Mouse (Mus musculus) lung, embryonic 16.5 days (tissue): ENCODE results near the gene Gm21985. TPM values are rescaled to one million over a fixed set of nuclear protein-coding genes. Genes with fewer than 3 reads are reported as not detected.
"Not testable (repeated sequence)": the region's sequence is repeated elsewhere in the genome, so short reads cannot be mapped to it uniquely, and the experiment has no call there.

Source experiments
- ATAC-seq: fragments of 200-750 bp; cut with Nextera tagmentation; 2 replicates; pipeline ENCODE4 v1.8.0; 2017; ENCODE audit warnings: low read depth, mild to moderate bottlenecking, moderate library complexity
- H3K27ac ChIP-seq: fragments of 300-500 bp; sonication (generic); 2 replicates; pipeline ENCODE4 v1.5.1; 2014; ENCODE audit warnings: mild to moderate bottlenecking, control low read depth, low read length
- H3K27me3 ChIP-seq: fragments of 300-500 bp; sonication (generic); 2 replicates; pipeline ENCODE4 v1.6.1; 2014; ENCODE audit warnings: low read depth, low read length, mixed read lengths; ENCODE audit not compliant: control insufficient read depth, insufficient read depth
- H3K36me3 ChIP-seq: fragments of 300-500 bp; sonication (generic); 2 replicates; pipeline ENCODE4 v1.6.1; 2014; ENCODE audit warnings: low read length; ENCODE audit not compliant: control insufficient read depth, insufficient read depth
- H3K4me1 ChIP-seq: fragments of 300-500 bp; sonication (generic); replicated peaks from 2 replicates; pipeline ENCODE4 v1.6.1; 2014; ENCODE audit warnings: low read length, mixed read lengths; ENCODE audit not compliant: control insufficient read depth, insufficient read depth
- H3K4me2 ChIP-seq: fragments of 300-500 bp; sonication (generic); 2 replicates; pipeline ENCODE4 v1.6.1; 2014; ENCODE audit warnings: low read depth, low read length, control low read depth
- H3K4me3 ChIP-seq: fragments of 300-500 bp; sonication (generic); 2 replicates; pipeline ENCODE4 v1.5.1; 2014; ENCODE audit warnings: mild to moderate bottlenecking, low read length, control low read depth
- H3K9ac ChIP-seq: fragments of 300-500 bp; sonication (generic); 2 replicates; pipeline ENCODE4 v1.6.1; 2014; ENCODE audit warnings: low read length, control low read depth
- H3K9me3 ChIP-seq: fragments of 300-500 bp; sonication (generic); 2 replicates; pipeline ENCODE4 v1.6.1; 2016; ENCODE audit warnings: low read length; ENCODE audit not compliant: control insufficient read depth
- WGBS: fragments of 180-500 bp; shearing (Covaris S2); extraction: QIAGEN DNeasy Blood & Tissue Kit; methylation state at CpG from one replicate; pipeline ENCODE4 v1.1.7; 2014; 5-methylcytosine and 5-hydroxymethylcytosine counted together
- polyA plus RNA-seq: library from polyadenylated mRNA; unstranded; fragments of >200 nt; fragmentation: Nextera tagmentation; extraction: Ambion mirVana; gene quantifications from 2 replicates; pipeline ENCODE4 v1.2.1, GENCODE M21; 2015

Gm21985 gene
- polyA plus RNA-seq, 1 experiment from 2014 or later, result not detected

DNA sequence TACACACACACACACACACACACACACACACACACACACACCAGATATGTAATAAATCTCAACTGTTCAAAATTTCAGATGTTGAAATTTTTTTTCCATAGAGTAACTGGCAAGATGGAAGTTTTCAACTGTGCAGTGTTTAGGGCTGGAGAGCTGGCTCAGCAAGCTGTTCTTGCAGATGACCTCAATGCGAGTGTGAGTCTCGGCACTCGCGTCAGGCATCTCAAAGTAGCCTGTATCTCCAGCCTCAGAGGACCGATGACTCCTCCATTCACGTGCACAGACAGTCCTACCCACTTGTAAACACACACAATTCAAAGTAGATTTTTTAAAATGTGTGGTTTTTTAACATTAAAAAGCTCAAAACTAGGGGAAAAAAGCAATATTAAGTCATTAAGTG lies 7.4 kb downstream of the Gm21985 start:
- Histone ChIP-seq H3K27me3 (no peaks in the 10 kb centered on the region), H3K9ac (no peak overlapping the region), H3K4me2 (no peak overlapping the region), H3K4me3 (no peak overlapping the region), H3K27ac (no peak overlapping the region), H3K9me3 (no peaks in the 10 kb centered on the region), H3K4me1 (no peaks in the 10 kb centered on the region), H3K36me3 (no peaks in the 10 kb centered on the region)
- no peak for ATAC-seq
- WGBS, result 86% methylated on average over 6 of the region's 6 CpGs

DNA sequence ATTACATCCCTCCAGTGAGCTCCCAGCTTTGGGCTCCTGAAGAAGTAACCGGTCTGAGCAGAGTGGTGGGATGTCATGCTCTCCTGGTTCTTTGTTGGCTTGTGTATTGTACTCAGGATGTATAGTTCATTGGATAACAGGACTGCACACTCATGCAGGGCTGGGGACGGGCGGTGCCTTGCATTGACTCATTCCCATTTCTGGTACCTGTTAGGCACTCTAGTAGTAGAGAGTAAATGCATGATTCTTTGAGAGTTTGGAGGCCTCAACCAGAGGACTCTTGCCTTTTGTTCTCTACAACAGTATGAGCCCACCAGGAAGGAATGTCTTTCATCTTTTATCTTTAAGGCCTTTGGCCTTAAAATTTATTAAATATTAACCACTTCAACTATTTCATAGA lies 10.8 kb downstream of the Gm21985 start:
- 70% methylated on average over 3 of the region's 3 CpGs for whole genome bisulfite sequencing
- 0 out of 2 replicates have a peak, but pooled peaks cover 2% of the 10 kb centered on the region for H3K4me1 ChIP-seq
- no peaks in the 10 kb centered on the region for H3K27me3 ChIP-seq
- no peak overlapping the region for H3K27ac ChIP-seq
- no peak overlapping the region for H3K9ac ChIP-seq
- no peaks in the 10 kb centered on the region for H3K9me3 ChIP-seq
- no peak overlapping the region for H3K4me2 ChIP-seq
- ATAC-seq, result no peak
- H3K36me3 ChIP-seq, result no peaks in the 10 kb centered on the region
- no peak overlapping the region for H3K4me3 ChIP-seq

DNA sequence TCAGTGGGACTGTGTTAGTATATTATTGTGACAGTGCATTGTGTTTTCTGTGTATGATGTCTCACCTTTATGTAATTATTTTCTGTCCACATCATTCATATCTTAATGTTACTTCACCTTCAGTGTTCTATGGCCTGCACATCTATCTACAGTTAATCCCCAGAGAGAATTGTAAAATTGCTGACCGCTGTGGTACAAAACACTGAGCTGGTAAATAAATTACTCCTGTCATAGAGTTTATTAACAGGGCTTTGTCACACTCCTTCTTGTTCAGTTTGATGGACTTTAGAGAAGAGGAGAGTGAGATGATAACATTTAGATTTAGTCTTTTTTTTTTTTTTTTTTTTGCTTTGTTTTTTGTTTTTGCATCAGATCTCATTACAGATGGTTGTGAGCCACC lies 16.7 kb downstream of the Gm21985 start:
- no peak overlapping the region for H3K4me2 ChIP-seq
- H3K9ac ChIP-seq, result no peak overlapping the region
- no peak for ATAC-seq
- no peak overlapping the region for H3K27ac ChIP-seq
- no peaks in the 10 kb centered on the region for H3K9me3 ChIP-seq
- 89% methylated on average over 1 of the region's 1 CpGs for WGBS
- no peaks in the 10 kb centered on the region for H3K36me3 ChIP-seq
- H3K4me1 ChIP-seq, result peaks cover 2% of the 10 kb centered on the region; the same call in 1 of the 2 replicates
- no peaks in the 10 kb centered on the region for H3K27me3 ChIP-seq
- H3K4me3 ChIP-seq, result no peak overlapping the region

DNA sequence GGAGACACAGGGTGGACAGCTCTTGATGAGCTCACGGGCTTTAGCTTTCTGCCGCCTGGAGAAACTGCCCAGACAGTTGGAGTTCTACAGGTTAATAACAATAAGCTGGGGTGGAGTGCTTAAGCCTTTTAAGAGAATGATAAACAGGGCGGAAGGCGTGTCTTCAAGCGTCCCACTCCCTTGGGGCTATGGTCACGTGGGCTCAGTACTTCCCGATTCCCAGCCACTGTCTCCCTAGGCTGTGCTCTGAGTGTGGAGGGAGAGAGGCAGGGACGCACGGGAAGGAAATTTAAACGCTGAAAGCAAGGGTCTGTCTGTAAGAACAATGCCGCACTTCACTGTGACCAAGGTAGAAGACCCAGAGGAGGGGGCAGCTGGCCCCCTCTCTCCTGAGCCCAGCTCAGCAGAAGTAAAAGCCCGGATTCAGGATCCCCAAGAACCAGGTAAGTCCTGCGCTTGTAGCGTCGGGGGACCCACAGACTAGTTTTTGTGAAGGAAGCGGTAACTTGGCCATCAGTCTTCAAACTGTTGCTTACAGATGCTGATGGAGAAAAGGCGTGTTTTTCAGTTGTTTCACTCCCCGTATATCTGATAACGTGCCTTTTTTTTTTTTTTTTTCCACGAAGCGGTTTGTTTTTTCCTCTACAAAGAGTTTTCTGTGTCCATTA lies 18.4 kb downstream of the Gm21985 start:
- Histone ChIP-seq H3K4me1 (peaks cover under 1% of the 10 kb centered on the region; the same call in 1 of the 2 replicates), H3K4me2 (peak overlapping the region; percentile 94), H3K36me3 (no peaks in the 10 kb centered on the region), H3K27ac (peak overlapping the region; percentile 66), H3K9ac (peak overlapping the region; percentile 74), H3K4me3 (peak overlapping the region; percentile 67), H3K9me3 (no peaks in the 10 kb centered on the region), H3K27me3 (no peaks in the 10 kb centered on the region)
- under 1% methylated on average over 21 of the region's 21 CpGs for WGBS
- peak; percentile 98 for ATAC-seq

DNA sequence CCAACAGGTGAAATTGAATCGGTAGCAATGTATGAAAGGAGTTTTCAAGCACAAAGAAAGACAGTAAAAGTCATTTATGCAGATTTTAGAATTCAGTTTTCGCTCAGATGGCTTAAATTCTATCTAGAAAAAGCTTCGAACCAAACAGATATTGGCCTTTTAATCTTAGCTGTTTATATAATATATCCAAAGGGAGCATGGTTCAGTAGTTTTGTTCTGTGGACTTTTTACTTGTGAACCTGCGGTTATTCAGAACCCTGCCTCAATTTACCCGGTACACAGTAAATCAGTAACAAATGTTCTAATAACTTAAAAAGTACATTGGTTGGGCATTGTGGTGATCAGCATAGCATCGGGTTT lies 18.9 kb downstream of the Gm21985 start:
- H3K4me1 ChIP-seq, result no peaks in the 10 kb centered on the region; the same call in 1 of the 2 replicates
- H3K36me3 ChIP-seq, result no peaks in the 10 kb centered on the region
- ATAC-seq, result no peak
- peak overlapping the region; percentile 74 for H3K9ac ChIP-seq
- peak overlapping the region; percentile 67 for H3K4me3 ChIP-seq
- H3K27ac ChIP-seq, result no peak overlapping the region
- no peaks in the 10 kb centered on the region for H3K9me3 ChIP-seq
- H3K4me2 ChIP-seq, result peak overlapping the region; percentile 94
- WGBS, result 47% methylated on average over 6 of the region's 6 CpGs
- no peaks in the 10 kb centered on the region for H3K27me3 ChIP-seq

DNA sequence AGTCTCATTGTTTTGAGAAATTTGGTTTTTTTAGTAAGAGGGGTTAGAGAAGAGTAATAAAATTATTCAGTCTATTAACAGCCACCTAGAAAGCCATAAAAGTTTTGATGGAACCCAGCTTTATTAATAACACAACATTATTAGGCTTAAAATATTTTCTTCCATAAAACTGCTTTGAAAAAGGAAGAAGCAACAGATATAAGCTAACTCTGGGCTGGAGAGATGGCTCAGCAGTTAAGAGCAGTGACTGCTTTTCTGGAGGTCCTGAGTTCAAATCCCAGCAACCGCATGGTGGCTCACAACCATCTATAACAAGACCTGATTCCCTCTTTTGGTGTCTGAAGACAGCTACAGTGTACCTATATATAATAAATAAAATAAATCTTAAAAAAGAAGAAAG lies 19.9 kb downstream of the Gm21985 start:
- H3K9me3 ChIP-seq, H3K4me1 ChIP-seq, H3K27ac ChIP-seq, H3K4me2 ChIP-seq, H3K36me3 ChIP-seq, ATAC-seq, H3K27me3 ChIP-seq, H3K9ac ChIP-seq, H3K4me3 ChIP-seq: not testable (repeated sequence)
- WGBS, result 91% methylated on average over 1 of the region's 1 CpGs

DNA sequence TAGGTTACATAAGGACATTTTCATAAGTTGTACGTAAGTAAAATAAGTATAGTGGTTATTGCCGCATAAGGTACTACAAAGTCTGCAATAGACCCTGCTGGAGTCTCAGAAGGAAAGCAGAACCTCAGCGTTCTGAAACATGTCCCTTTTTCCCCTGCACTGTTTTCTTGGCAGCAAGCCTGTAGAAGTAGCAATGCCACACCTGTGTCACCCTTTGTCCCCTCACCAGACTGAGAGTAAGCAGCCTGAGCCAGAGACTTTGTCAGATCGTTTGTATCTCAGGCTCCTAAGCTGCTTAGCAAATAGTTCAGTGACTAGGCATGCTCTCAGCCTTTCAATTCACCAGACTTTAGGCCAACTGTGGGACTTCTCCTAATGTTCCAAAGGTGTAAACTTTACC lies 20.9 kb downstream of the Gm21985 start:
- H3K9me3 ChIP-seq, result no peaks in the 10 kb centered on the region
- no peaks in the 10 kb centered on the region; the same call in 1 of the 2 replicates for H3K4me1 ChIP-seq
- H3K4me2 ChIP-seq, result no peak overlapping the region
- no peaks in the 10 kb centered on the region for H3K27me3 ChIP-seq
- no peak for ATAC-seq
- no peak overlapping the region for H3K4me3 ChIP-seq
- no peak overlapping the region for H3K27ac ChIP-seq
- no peaks in the 10 kb centered on the region for H3K36me3 ChIP-seq
- H3K9ac ChIP-seq, result no peak overlapping the region
- 64% methylated on average over 4 of the region's 4 CpGs for whole genome bisulfite sequencing

DNA sequence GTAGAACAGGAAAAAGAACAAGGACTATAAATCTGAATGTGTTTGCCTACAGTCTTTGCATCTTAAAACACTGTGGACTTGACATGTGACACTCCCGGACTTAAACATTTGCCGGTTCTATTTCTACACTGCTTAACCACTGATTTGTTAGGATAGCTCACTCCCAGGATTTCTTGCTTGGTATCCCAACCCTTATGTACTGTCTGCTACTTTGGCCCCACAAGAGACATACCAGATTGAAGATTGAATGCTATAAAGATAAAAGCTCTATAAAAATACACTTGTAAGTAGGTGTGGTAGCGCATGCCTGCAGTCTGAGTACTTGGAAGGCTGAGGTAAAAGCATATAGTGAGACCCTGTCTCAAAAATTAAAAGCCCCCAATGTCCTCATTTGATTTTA lies 23.4 kb downstream of the Gm21985 start:
- Histone ChIP-seq H3K9me3 (no peaks in the 10 kb centered on the region), H3K4me1 (no peaks in the 10 kb centered on the region), H3K27me3 (no peaks in the 10 kb centered on the region), H3K36me3 (no peaks in the 10 kb centered on the region), H3K9ac (no peak overlapping the region), H3K4me2 (no peak overlapping the region), H3K27ac (no peak overlapping the region), H3K4me3 (no peak overlapping the region)
- 84% methylated on average over 3 of the region's 3 CpGs for WGBS
- ATAC-seq, result no peak

DNA sequence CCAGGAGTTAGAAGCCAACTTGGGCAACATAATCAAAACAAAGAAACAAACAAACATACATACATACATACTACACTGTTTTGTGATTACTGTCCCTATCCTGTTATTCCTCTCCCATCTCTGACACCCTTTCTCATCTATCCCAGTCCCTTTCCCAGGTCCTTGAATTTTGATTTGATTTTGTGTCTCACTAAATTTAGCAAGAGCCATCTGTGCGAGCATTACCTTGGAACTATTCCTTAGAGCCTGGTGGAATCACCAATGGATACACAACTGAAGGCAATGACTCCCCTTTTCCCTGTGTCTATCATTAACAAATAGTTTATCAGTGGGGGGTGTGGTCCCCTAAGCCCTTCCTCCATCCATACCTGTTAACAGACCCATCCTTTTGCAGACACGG lies 26.7 kb downstream of the Gm21985 start:
- no peaks in the 10 kb centered on the region for H3K4me1 ChIP-seq
- no peak for ATAC-seq
- no peak overlapping the region for H3K4me2 ChIP-seq
- no peaks in the 10 kb centered on the region for H3K36me3 ChIP-seq
- WGBS, result 90% methylated on average over 2 of the region's 2 CpGs
- no peak overlapping the region for H3K9ac ChIP-seq
- H3K4me3 ChIP-seq, result no peak overlapping the region
- H3K27me3 ChIP-seq, result no peaks in the 10 kb centered on the region
- no peaks in the 10 kb centered on the region for H3K9me3 ChIP-seq
- no peak overlapping the region for H3K27ac ChIP-seq

DNA sequence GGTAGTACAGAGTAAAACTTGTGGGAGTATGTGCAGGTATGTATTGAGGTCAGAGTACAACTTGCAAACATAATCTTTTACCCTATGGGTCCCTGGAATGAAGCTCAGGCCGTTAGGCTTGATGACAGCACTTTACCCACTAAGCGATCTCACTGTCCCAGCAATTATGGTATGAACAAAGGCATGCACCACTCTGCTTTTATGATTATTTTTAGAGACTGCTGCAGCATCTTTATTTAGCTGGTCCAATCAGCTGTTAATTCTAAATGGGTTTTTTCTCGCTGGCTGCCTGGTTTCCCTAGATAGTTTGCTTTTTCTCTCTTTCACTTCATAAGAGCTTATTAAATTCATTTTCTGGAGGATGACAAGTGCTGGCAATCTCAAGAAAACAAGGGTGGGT lies 30.1 kb downstream of the Gm21985 start:
- Histone ChIP-seq H3K9me3 (no peaks in the 10 kb centered on the region), H3K4me3 (no peak overlapping the region), H3K36me3 (no peaks in the 10 kb centered on the region), H3K27me3 (no peaks in the 10 kb centered on the region), H3K27ac (no peak overlapping the region), H3K4me1 (no peaks in the 10 kb centered on the region), H3K9ac (no peak overlapping the region), H3K4me2 (no peak overlapping the region)
- 86% methylated on average over 3 of the region's 3 CpGs for WGBS
- ATAC-seq, result no peak
